Mouse (Mus musculus) MEL (cell line): ENCODE results near the gene Gm20388. TPM values are rescaled to one million over a fixed set of nuclear protein-coding genes. Genes with fewer than 3 reads are reported as not detected.

Source experiments
- DNase-seq: peaks from one replicate; pipeline ENCODE4 v3.0.0; 2011; ENCODE audit warnings: low read depth, low spot score
- H3K27ac ChIP-seq: 2 replicates; pipeline ENCODE4 v1.5.1; 2012; ENCODE audit warnings: low read depth, mild to moderate bottlenecking, control low read depth, low read length, moderate library complexity; ENCODE audit not compliant: control insufficient read depth
- H3K27me3 ChIP-seq, 2 experiments: fragments of 150-350 bp in 1 of 2; sonication (generic) in 1 of 2; 2 replicates each; pipeline ENCODE4 v1.6.1; 2012; ENCODE audit warnings: low read length in 2 of 2, mild to moderate bottlenecking in 2 of 2, improper control_type of control experiment in 1 of 2, moderate library complexity in 1 of 2; ENCODE audit not compliant: insufficient read depth in 2 of 2, control insufficient read depth in 1 of 2
- H3K36me3 ChIP-seq, 2 experiments: 2 replicates each; pipeline ENCODE4 v1.6.1; 2012 to 2014; ENCODE audit warnings: low read length in 2 of 2, improper control_type of control experiment in 1 of 2, inconsistent platforms in 1 of 2, mild to moderate bottlenecking in 1 of 2; ENCODE audit not compliant: insufficient read depth in 2 of 2, control insufficient read depth in 1 of 2
- H3K4me1 ChIP-seq, 2 experiments: fragments of 150-350 bp in 1 of 2; sonication (generic) in 1 of 2; 2 replicates each; pipeline ENCODE4 v1.6.1; 2012; ENCODE audit warnings: low read length in 2 of 2, improper control_type of control experiment in 1 of 2, mild to moderate bottlenecking in 1 of 2; ENCODE audit not compliant: insufficient read depth in 2 of 2, control insufficient read depth in 1 of 2
- H3K4me3 ChIP-seq, 2 experiments: fragments of 150-350 bp in 1 of 2; sonication (generic) in 1 of 2; 2 replicates each; pipeline ENCODE4 v1.5.1; 2012; ENCODE audit warnings: low read depth in 2 of 2, low read length in 2 of 2, mild to moderate bottlenecking in 2 of 2, moderate library complexity in 2 of 2, control low read depth in 1 of 2, improper control_type of control experiment in 1 of 2; ENCODE audit not compliant: control insufficient read depth in 1 of 2, insufficient read depth in 1 of 2
- H3K79me2 ChIP-seq: 2 replicates; pipeline ENCODE4 v1.6.1; 2012; ENCODE audit warnings: mild to moderate bottlenecking, low read length, moderate library complexity; ENCODE audit not compliant: control insufficient read depth, poor library complexity, insufficient read depth
- H3K9ac ChIP-seq: 2 replicates; pipeline ENCODE4 v1.6.1; 2012; ENCODE audit warnings: low read depth, mild to moderate bottlenecking, control low read depth, low read length, moderate library complexity; ENCODE audit not compliant: control insufficient read depth, poor library complexity, severe bottlenecking
- H3K9me3 ChIP-seq: fragments of 150-350 bp; sonication (generic); replicated peaks from 2 replicates; pipeline ENCODE4 v1.6.1; 2012; ENCODE audit warnings: mild to moderate bottlenecking, low read length, improper control_type of control experiment, moderate library complexity; ENCODE audit not compliant: insufficient read depth
- BHLHE40 ChIP-seq: IDR thresholded peaks from 2 replicates; pipeline ENCODE4 v1.6.1; 2012; ENCODE audit warnings: low read depth, mild to moderate bottlenecking, inconsistent platforms, low read length, improper control_type of control experiment, borderline replicate concordance
- CHD1 ChIP-seq: IDR thresholded peaks from 2 replicates; pipeline ENCODE4 v1.6.1; 2012; ENCODE audit warnings: low read depth, mild to moderate bottlenecking, inconsistent platforms, low read length, improper control_type of control experiment
- CTCF ChIP-seq, 3 experiments: IDR thresholded peaks in 2 of 3; conservative IDR thresholded peaks in 1 of 3; 2 replicates each; pipeline ENCODE4 v1.5.1; 2011 to 2012; ENCODE audit warnings: low read length in 3 of 3, low read depth in 2 of 3, mild to moderate bottlenecking in 2 of 3, improper control_type of control experiment in 1 of 3, inconsistent platforms in 1 of 3, mixed read lengths in 1 of 3, moderate library complexity in 1 of 3; ENCODE audit not compliant: control insufficient read depth in 1 of 3, insufficient read depth in 1 of 3, poor library complexity in 1 of 3, severe bottlenecking in 1 of 3
- E2F4 ChIP-seq: IDR thresholded peaks from 2 replicates; pipeline ENCODE4 v1.6.1; 2011; ENCODE audit warnings: low read depth, low read length, improper control_type of control experiment, borderline replicate concordance
- EP300 ChIP-seq, 2 experiments: IDR thresholded peaks; 2 replicates each; pipeline ENCODE4 v1.6.1; 2011; ENCODE audit warnings: improper control_type of control experiment in 2 of 2, low read length in 2 of 2, low read depth in 1 of 2, mild to moderate bottlenecking in 1 of 2
- ETS1 ChIP-seq: IDR thresholded peaks from 2 replicates; pipeline ENCODE4 v1.6.1; 2012; ENCODE audit warnings: low read depth, mild to moderate bottlenecking, inconsistent platforms, low read length, improper control_type of control experiment, moderate library complexity
- GATA1 ChIP-seq: IDR thresholded peaks from 2 replicates; pipeline ENCODE4 v1.6.1; 2011; ENCODE audit warnings: low read depth, low read length, improper control_type of control experiment
- JUND ChIP-seq: IDR thresholded peaks from 2 replicates; pipeline ENCODE4 v1.6.1; 2011; ENCODE audit warnings: low read depth, mild to moderate bottlenecking, improper control_type of control experiment, low read length
- KAT2A ChIP-seq: conservative IDR thresholded peaks from 2 replicates; pipeline ENCODE4 v1.6.1; 2012; ENCODE audit warnings: low read depth, low read length, improper control_type of control experiment, inconsistent platforms
- MAFK ChIP-seq: IDR thresholded peaks from 2 replicates; pipeline ENCODE4 v1.6.1; 2011; ENCODE audit warnings: low read depth, mild to moderate bottlenecking, low read length, improper control_type of control experiment, borderline replicate concordance
- MYB ChIP-seq: IDR thresholded peaks from 2 replicates; pipeline ENCODE4 v1.6.1; 2011; ENCODE audit warnings: mild to moderate bottlenecking, low read depth, low read length, improper control_type of control experiment
- NELFE ChIP-seq: IDR thresholded peaks from 2 replicates; pipeline ENCODE4 v1.6.1; 2011; ENCODE audit warnings: low read depth, low read length, improper control_type of control experiment
- NRF1 ChIP-seq: IDR thresholded peaks from 2 replicates; pipeline ENCODE4 v1.6.1; 2014; ENCODE audit warnings: low read depth, mild to moderate bottlenecking, inconsistent platforms, low read length, improper control_type of control experiment, moderate library complexity; ENCODE audit not compliant: poor library complexity, insufficient read depth, severe bottlenecking
- POLR2AphosphoS2 ChIP-seq: IDR thresholded peaks from 2 replicates; pipeline ENCODE4 v1.6.1; 2011; ENCODE audit warnings: low read length, improper control_type of control experiment
- RAD21 ChIP-seq: IDR thresholded peaks from 2 replicates; pipeline ENCODE4 v1.6.1; 2011; ENCODE audit warnings: mild to moderate bottlenecking, low read depth, low read length, improper control_type of control experiment
- SIN3A ChIP-seq: IDR thresholded peaks from 2 replicates; pipeline ENCODE4 v1.6.1; 2012; ENCODE audit warnings: low read length, improper control_type of control experiment, inconsistent platforms
- TCF12 ChIP-seq: IDR thresholded peaks from 2 replicates; pipeline ENCODE4 v1.6.1; 2014; ENCODE audit warnings: low read depth, mild to moderate bottlenecking, inconsistent platforms, low read length, improper control_type of control experiment, moderate library complexity
- UBTF ChIP-seq: IDR thresholded peaks from 2 replicates; pipeline ENCODE4 v1.6.1; 2012; ENCODE audit warnings: low read depth, mild to moderate bottlenecking, inconsistent platforms, low read length, improper control_type of control experiment, moderate library complexity, borderline replicate concordance; ENCODE audit not compliant: insufficient read depth
- USF1 ChIP-seq: IDR thresholded peaks from 2 replicates; pipeline ENCODE4 v1.6.1; 2014; ENCODE audit warnings: low read depth, mild to moderate bottlenecking, inconsistent platforms, low read length, improper control_type of control experiment, moderate library complexity
- USF2 ChIP-seq, 2 experiments: IDR thresholded peaks; 2 replicates each; pipeline ENCODE4 v1.6.1; 2011 to 2012; ENCODE audit warnings: improper control_type of control experiment in 2 of 2, low read length in 2 of 2, borderline replicate concordance in 1 of 2, inconsistent platforms in 1 of 2, low read depth in 1 of 2, mild to moderate bottlenecking in 1 of 2; ENCODE audit not compliant: insufficient read depth in 1 of 2
- polyA plus RNA-seq, 2 experiments: library from polyadenylated mRNA; stranded (reverse) in 1 of 2; unstranded in 1 of 2; fragments of >175 nt in 1 of 2; fragments of >200 nt in 1 of 2; gene quantifications; 2 replicates each; pipeline versions ENCODE4 v1.2.1 to v1.2.4; 2012; ENCODE audit warnings: low replicate concordance in 2 of 2, low read depth in 1 of 2; ENCODE audit not compliant: insufficient read length in 2 of 2, insufficient read depth in 1 of 2, missing spikeins in 1 of 2
- total RNA-seq: library from RNA; depleted of rRNA; stranded (reverse); fragments of 300-350 nt; gene quantifications from 2 replicates; pipeline ENCODE4 v1.2.3, GENCODE M21; 2012

Gm20388 gene
- total and polyA plus RNA-seq, 3 experiments = 11.1 to 17.8 TPM; not detected in 1

DNA sequence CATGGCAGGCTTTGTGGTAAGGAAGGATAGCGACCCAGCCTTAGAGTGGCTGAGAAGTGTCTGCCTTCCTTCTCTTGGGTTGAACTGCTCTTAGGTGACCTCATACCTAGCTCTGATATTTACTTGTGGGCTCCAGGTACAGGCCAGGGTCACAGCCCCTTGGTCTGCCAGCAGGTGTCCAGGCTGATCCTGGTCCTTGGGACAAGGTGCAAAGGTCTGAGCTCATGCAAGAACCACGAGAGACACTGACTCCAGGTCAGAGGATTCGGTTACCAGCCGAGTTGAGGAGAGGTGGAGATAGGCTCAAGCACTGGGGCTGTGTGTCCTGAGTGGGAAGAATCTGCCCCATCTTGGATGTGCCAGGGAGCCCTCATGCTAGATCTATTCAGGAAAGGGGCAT is 3333.7 kb downstream of the Gm20388 start:
- DNase-seq = no peak
- Histone ChIP-seq H3K79me2 (no peaks in the 10 kb centered on the region), H3K36me3 (peaks cover 0 to 2% of the 10 kb centered on the region in 2 experiments; a peak in 1 of 4 replicates), H3K27me3 (no peaks in the 10 kb centered on the region), H3K9ac (no peak overlapping the region), H3K27ac (no peak overlapping the region), H3K4me3 (no peak overlapping the region), H3K4me1 (peaks cover 0 to 10% of the 10 kb centered on the region in 2 experiments; a peak in 1 of 4 replicates), H3K9me3 (no peaks in the 10 kb centered on the region)
- TF ChIP-seq USF1 (no peak), CTCF (IDR thresholded peaks at IDR 0.05 in 2 of 3, conservative IDR thresholded peaks at IDR 0.05 in 1 of 3; ENCODE audit: control insufficient read depth in 1 of 3, insufficient read depth in 1 of 3, low read depth in 2 of 3, low read length in 3 of 3, poor library complexity in 1 of 3, severe bottlenecking in 1 of 3) (no peak)

DNA sequence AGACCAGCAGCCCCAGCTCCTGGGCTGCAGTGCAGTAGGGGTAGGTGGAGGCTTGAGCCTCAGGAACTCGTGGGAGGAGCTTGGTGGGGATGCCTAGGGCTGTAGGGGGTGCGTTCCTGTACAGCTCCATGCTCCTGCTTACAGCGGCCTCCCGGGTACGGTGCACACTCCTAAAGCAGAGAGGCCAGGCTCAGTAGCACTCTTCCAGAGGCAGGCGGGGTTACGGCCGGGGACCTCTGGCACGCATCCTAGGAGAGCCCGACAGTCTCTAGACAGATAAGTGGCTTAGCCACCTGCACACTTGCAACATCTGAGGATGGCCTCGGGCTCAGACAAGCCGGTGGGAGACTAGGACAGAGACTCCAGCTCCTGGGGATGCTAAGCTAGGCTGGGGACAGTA is 3334.9 kb downstream of the Gm20388 start:
- Histone ChIP-seq H3K4me3 (no peak overlapping the region), H3K27me3 (no peaks in the 10 kb centered on the region)
- TF ChIP-seq RAD21 (no peak), BHLHE40 (no peak), POLR2AphosphoS2 (no peak), SIN3A (no peak), MAFK (no peak), TCF12 (no peak), E2F4 (no peak), KAT2A (no peak), MYB (no peak), USF1 (no peak), EP300 (IDR thresholded peaks at IDR 0.05; ENCODE audit: low read depth in 1 of 2, low read length in 2 of 2) (no peak), NRF1 (no peak), USF2 (IDR thresholded peaks at IDR 0.05; ENCODE audit: borderline replicate concordance in 1 of 2, insufficient read depth in 1 of 2, low read depth in 1 of 2, low read length in 2 of 2) (no peak)
- TF ChIP-seq, all 39 proteins: peak for 0
- no peak for DNase-seq
- Histone ChIP-seq H3K9ac (no peak overlapping the region), H3K27ac (no peak overlapping the region), H3K79me2 (no peaks in the 10 kb centered on the region), H3K36me3 (peaks cover 0 to 2% of the 10 kb centered on the region in 2 experiments; a peak in 1 of 4 replicates), H3K4me1 (peaks cover 0 to 10% of the 10 kb centered on the region in 2 experiments; a peak in 1 of 4 replicates), H3K9me3 (no peaks in the 10 kb centered on the region)

DNA sequence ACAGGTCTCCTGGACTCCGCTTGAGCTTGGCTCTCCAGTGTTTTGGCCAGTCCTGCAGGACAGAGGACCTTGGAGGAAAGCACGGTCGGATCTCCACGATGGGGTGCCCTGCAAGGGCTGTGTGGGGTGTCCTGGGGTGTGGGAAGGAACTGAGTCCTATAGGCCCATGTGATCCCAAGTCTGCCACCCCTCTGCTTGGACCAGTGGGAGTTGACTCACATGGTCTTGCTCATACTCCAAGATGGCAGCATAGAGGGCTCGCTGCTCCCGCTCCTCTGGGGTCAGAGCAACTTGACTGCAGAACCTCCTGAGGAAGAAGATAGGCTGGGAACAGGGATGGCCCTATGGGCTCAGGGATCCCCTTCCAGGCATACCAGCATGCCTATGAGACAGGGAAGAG is 3337.1 kb downstream of the Gm20388 start:
- Histone ChIP-seq H3K9ac (no peak overlapping the region), H3K4me1 (peaks cover 0 to 12% of the 10 kb centered on the region in 2 experiments; a peak in 1 of 4 replicates), H3K27ac (no peak overlapping the region), H3K79me2 (no peaks in the 10 kb centered on the region), H3K36me3 (peaks cover 0 to 5% of the 10 kb centered on the region in 2 experiments; a peak in 2 of 4 replicates), H3K9me3 (no peaks in the 10 kb centered on the region)
- no peak for TF ChIP-seq EP300 (IDR thresholded peaks at IDR 0.05; ENCODE audit: low read depth in 1 of 2, low read length in 2 of 2)
- no peak for TF ChIP-seq NELFE
- TF ChIP-seq ETS1 = no peak
- TF ChIP-seq GATA1 = no peak
- TF ChIP-seq UBTF = no peak
- no peak for TF ChIP-seq POLR2AphosphoS2
- TF ChIP-seq JUND = no peak
- no peak for TF ChIP-seq CHD1
- TF ChIP-seq, all 39 proteins: peak for 0
- no peak for DNase-seq
- no peak overlapping the region for H3K4me3 ChIP-seq
- no peaks in the 10 kb centered on the region for H3K27me3 ChIP-seq
